Mouse (Mus musculus) brain, embryonic 14.5 days (tissue): Measurements from ENCODE around the gene Grxcr1.

Source experiments
- CTCF ChIP-seq: fragments of 200-500 bp; IDR thresholded peaks from 2 replicates; pipeline ENCODE4 v1.5.1; 2012; ENCODE audit warnings: inconsistent platforms, mild to moderate bottlenecking, moderate library complexity, borderline replicate concordance; ENCODE audit not compliant: insufficient read depth, insufficient read length; ENCODE audit errors: extremely low read depth
- POLR2A ChIP-seq: fragments of 200-500 bp; IDR thresholded peaks from 2 replicates; pipeline ENCODE4 v1.6.1; 2012; ENCODE audit warnings: mild to moderate bottlenecking, inconsistent platforms, borderline replicate concordance; ENCODE audit not compliant: poor library complexity, insufficient read depth, insufficient read length, severe bottlenecking; ENCODE audit errors: extremely low read depth

DNA sequence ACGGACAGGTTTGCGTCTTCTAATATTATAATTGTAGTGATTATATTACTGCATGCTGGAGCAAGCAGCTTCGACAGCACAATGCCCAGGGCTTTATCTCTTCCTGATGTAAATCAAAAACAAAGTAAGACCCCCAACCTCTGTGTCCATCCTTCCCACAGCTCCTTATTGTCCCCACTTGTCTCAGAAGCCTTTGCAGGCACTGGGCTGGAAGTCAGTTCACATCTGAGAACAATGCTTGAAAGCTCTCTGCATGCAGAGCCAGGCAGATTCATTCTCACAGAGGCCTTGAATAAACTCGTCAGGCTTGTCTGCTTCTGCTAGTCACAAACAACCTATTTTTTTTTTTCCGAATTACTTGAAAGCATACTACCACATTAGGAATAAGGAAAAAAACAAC is 19.5 kb downstream of the Grxcr1 start:
- no peak for TF ChIP-seq CTCF
- no peak for TF ChIP-seq POLR2A
